Mouse (Mus musculus): ENCODE data around the gene Ogdh. TPM values are rescaled to one million over a fixed set of nuclear protein-coding genes. Genes with fewer than 3 reads are reported as not detected.

The Ogdh gene
- polyA plus RNA-seq, 2 experiments: 41.8 to 60.6 TPM

- DNase-seq (ENCODE audit: low read depth in 3 of 3, low spot score in 3 of 3) (no peak), ATAC-seq (ENCODE audit: insufficient read depth) (peak; percentile 29; the same call in 1 of the 2 replicates)
- H3K27ac ChIP-seq: no peak overlapping the region
- peaks cover 24% of the 10 kb centered on the region for H3K36me3 ChIP-seq (replicated peaks; ENCODE audit: control insufficient read depth, insufficient read depth, low read depth)
- no peak overlapping the region for H3K4me2 ChIP-seq (ENCODE audit: low read depth)
- no peaks in the 10 kb centered on the region for H3K27me3 ChIP-seq (ENCODE audit: control insufficient read depth, insufficient read depth, low read length)
- no peaks in the 10 kb centered on the region for H3K4me1 ChIP-seq (replicated peaks; ENCODE audit: control insufficient read depth in 2 of 2, insufficient read depth in 2 of 2, low read length in 1 of 2)
- WGBS (ENCODE audit: insufficient replicate concordance): 56% methylated on average over 6 of the region's 6 CpGs
- H3K4me3 ChIP-seq (ENCODE audit: insufficient read depth in 1 of 2, low read depth in 2 of 2, low read length in 2 of 2): no peak overlapping the region
- TF ChIP-seq EP300 (IDR thresholded peaks at IDR 0.05; ENCODE audit: low read depth): no peak
- no peak for TF ChIP-seq CTCF (IDR thresholded peaks at IDR 0.05; ENCODE audit: low read depth)
- no peak overlapping the region for H3K9ac ChIP-seq (replicated peaks)
- no peaks in the 10 kb centered on the region for H3K9me3 ChIP-seq (ENCODE audit: control insufficient read depth, low read length)
Observed at GRCm38 (mm10) chr11:6256490-6257072, 34.9 kb upstream of the Ogdh start.

- no peaks in the 10 kb centered on the region for H3K4me1 ChIP-seq (replicated peaks; ENCODE audit: control insufficient read depth in 2 of 2, insufficient read depth in 2 of 2, low read length in 1 of 2)
- no peak overlapping the region for H3K27ac ChIP-seq
- H3K9me3 ChIP-seq (ENCODE audit: control insufficient read depth, low read length): no peaks in the 10 kb centered on the region
- no peak overlapping the region for H3K9ac ChIP-seq (replicated peaks)
- DNase-seq (ENCODE audit: low read depth in 3 of 3, low spot score in 3 of 3): no peak
- TF ChIP-seq EP300 (IDR thresholded peaks at IDR 0.05; ENCODE audit: low read depth): no peak
- no peak for TF ChIP-seq CTCF (IDR thresholded peaks at IDR 0.05; ENCODE audit: low read depth)
- WGBS (ENCODE audit: insufficient replicate concordance): 78% methylated on average over 7 of the region's 7 CpGs
- H3K27me3 ChIP-seq (ENCODE audit: control insufficient read depth, insufficient read depth, low read length): no peaks in the 10 kb centered on the region
- ATAC-seq (ENCODE audit: insufficient read depth): no peak
- no peak overlapping the region for H3K4me3 ChIP-seq (ENCODE audit: insufficient read depth in 1 of 2, low read depth in 2 of 2, low read length in 2 of 2)
- no peak overlapping the region for H3K4me2 ChIP-seq (ENCODE audit: low read depth)
- H3K36me3 ChIP-seq (replicated peaks; ENCODE audit: control insufficient read depth, insufficient read depth, low read depth): peaks cover 51% of the 10 kb centered on the region
Observed at GRCm38 (mm10) chr11:6259413-6259812, 32.0 kb upstream of the Ogdh start.

DNA sequence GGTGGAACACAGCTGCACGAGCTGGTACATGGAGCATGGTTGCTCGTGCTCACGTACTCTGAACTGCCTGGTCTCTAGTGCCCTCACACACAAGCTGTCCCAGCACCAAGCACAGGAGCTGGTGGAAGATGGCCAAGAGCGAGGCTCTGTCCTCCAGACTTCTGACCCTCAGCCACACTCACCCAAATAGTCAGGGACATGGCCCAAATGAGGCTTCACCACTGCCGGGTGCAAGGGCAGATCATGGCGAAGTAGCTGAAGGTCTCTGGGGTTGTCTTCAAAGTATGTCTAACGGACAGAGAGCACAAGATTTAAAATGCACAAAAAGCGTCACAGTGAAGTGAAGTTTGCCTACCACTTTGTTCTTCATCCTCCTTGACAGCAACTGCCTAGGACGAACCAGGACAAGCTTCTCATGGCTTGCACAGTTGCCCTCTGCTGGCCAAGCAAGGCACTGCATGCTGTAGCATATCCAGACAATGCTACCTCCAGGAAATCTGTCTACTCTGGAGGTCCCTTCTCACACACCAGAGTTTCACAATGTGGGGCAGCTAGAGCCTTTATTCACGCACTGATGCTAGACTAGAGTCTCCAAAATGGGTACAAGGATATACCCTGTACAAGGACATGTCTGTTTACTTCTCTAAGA lies 29.9 kb upstream of the Ogdh start:
- H3K36me3 ChIP-seq (replicated peaks; ENCODE audit: control insufficient read depth, insufficient read depth, low read depth): peaks cover 62% of the 10 kb centered on the region

GRCm38 (mm10) chr11:6266621-6267020 lies 24.8 kb upstream of the Ogdh start:
- H3K36me3 ChIP-seq (replicated peaks; ENCODE audit: control insufficient read depth, insufficient read depth, low read depth): peaks cover 47% of the 10 kb centered on the region
- H3K27me3 ChIP-seq (ENCODE audit: control insufficient read depth, insufficient read depth, low read length): no peaks in the 10 kb centered on the region
- no peaks in the 10 kb centered on the region for H3K9me3 ChIP-seq (ENCODE audit: control insufficient read depth, low read length)
- DNase-seq (ENCODE audit: low read depth in 3 of 3, low spot score in 3 of 3) (no peak), ATAC-seq (ENCODE audit: insufficient read depth) (no peak)
- peak overlapping the region; percentile 70 for H3K9ac ChIP-seq (replicated peaks)
- peaks cover 0 to 9% of the 10 kb centered on the region in 2 experiments; a peak in 3 of 4 replicates for H3K4me1 ChIP-seq (replicated peaks; ENCODE audit: control insufficient read depth in 2 of 2, insufficient read depth in 2 of 2, low read length in 1 of 2)
- H3K27ac ChIP-seq: no peak overlapping the region
- TF ChIP-seq EP300 (IDR thresholded peaks at IDR 0.05; ENCODE audit: low read depth) (no peak), CTCF (IDR thresholded peaks at IDR 0.05; ENCODE audit: low read depth) (no peak)
- H3K4me2 ChIP-seq (ENCODE audit: low read depth): peak overlapping the region; percentile 88
- peak overlapping the region; percentile 68 to 77 for H3K4me3 ChIP-seq (ENCODE audit: insufficient read depth in 1 of 2, low read depth in 2 of 2, low read length in 2 of 2)
- 51% methylated on average over 9 of the region's 9 CpGs for WGBS (ENCODE audit: insufficient replicate concordance)

More for the DNA sequence above, 29.9 kb upstream of the Ogdh start:
- Histone ChIP-seq H3K27me3 (ENCODE audit: control insufficient read depth, insufficient read depth, low read length) (no peaks in the 10 kb centered on the region), H3K4me2 (ENCODE audit: low read depth) (no peak overlapping the region), H3K9ac (replicated peaks) (no peak overlapping the region), H3K9me3 (ENCODE audit: control insufficient read depth, low read length) (no peaks in the 10 kb centered on the region), H3K4me1 (replicated peaks; ENCODE audit: control insufficient read depth in 2 of 2, insufficient read depth in 2 of 2, low read length in 1 of 2) (peaks cover 0 to 1% of the 10 kb centered on the region in 2 experiments; a peak in 1 of 4 replicates), H3K27ac (no peak overlapping the region), H3K4me3 (ENCODE audit: insufficient read depth in 1 of 2, low read depth in 2 of 2, low read length in 2 of 2) (no peak overlapping the region)
- ATAC-seq (ENCODE audit: insufficient read depth) (no peak), DNase-seq (ENCODE audit: low read depth in 3 of 3, low spot score in 3 of 3) (peak in 2 of 3 experiments; percentile 40 to 41)
- WGBS (ENCODE audit: insufficient replicate concordance): 71% methylated on average over 10 of the region's 10 CpGs
- TF ChIP-seq CTCF (IDR thresholded peaks at IDR 0.05; ENCODE audit: low read depth): peak; percentile 99
- no peak for TF ChIP-seq EP300 (IDR thresholded peaks at IDR 0.05; ENCODE audit: low read depth)
